Mouse (Mus musculus): ENCODE results near the gene Spag5. TPM values are rescaled to one million over a fixed set of nuclear protein-coding genes. Genes with fewer than 3 reads are reported as not detected.

Spag5 gene
- polyA plus RNA-seq (2012; ENCODE audit: low replicate concordance), result 13.8 and 44.5 TPM in 2 replicates

DNA sequence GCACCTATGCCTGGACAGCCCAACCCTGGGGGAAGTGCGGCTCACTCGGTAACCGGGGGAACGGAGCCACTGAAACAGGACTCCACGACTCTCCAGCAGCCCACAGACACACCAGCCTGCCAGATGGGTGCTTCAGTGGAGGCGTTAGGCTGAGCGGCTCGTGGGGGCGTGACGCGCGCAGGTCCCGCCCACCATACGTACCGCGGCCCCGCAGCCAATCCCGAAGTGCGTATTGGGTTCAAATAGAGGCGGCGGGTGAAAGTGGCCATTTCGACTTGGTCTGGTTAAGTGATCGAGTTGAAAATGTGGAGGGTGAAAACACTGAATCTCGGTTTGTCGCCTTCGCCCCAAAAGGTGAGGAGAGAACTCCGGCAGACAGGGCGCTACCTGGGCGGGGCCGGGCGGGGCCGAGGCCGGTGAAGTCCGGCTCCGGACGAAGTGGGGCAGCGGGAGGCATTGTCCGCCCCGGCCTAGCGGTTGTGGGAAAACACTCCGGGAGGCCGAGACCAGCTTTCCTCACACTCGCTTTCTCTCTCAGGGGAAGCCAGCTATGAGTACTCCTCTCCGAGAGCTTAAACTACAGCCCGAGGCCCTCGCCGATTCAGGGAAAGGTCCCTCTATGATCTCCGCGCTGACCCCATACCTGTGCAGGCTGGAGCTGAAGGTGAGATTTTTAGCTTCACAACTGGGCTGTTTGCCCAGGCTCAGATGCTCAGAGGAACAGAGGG lies at the start of gene Spag5:
Gene Spag5 (plus strand): TSS at position 173 of the 728 bp plus-strand sequence.

DNA sequence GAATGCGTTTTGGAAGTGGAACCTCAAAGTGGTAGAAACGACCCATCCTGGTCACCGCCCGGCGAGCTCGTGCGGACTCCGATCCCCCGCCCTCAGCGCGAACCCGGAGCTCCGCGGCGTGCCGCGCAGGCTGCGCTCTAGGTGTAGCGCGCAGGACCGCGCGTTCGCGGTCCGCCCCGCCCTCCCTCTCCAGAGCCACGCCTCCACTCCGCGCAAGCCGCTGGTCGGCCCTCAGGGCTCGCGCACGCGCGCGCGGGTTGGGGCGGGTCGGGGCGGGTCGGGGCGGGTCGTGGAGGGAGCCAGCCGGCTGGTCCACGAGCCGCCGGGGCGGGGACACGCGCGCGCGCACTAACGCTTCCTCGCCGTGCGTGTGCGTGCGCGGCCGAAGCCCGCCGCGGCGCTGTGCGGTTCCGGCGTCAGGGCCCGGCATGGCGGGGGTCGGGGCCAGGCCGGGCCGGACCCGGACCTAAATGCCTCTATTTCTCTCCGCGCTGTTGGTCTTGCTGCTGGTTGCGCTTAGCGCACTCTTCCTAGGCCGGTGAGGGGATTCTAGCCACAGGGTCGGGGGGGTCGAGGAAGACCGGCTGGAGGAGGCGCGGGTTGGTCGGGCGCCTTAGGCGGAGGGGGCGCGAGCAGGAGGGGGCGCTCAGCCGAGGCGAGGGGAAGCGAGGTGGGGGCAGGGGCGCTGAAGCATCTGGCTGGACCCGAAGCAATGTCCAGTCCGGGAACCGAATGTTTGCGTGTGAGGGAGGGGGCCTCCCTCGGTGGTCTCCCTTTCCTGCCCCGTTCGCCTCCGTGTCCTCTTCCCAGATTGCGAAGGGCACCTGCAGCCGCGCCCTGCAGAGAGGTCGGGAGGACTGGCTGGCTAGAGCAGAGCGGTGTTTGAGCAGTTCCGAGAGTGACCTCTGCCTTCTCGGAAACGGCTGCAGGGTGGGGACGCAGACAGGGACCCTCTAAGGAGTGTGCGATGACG lies 39.7 kb upstream of the Spag5 start, which contains the start of gene 2610507B11Rik:
Gene 2610507B11Rik (plus strand): TSS at position 373 of the 973 bp plus-strand sequence.

GRCm38 (mm10) chr11:78290654-78291053 lies 10.7 kb upstream of the Spag5 start, which contains the start of gene BC030499:
Gene BC030499, plus strand, starts transcription at chr11:78290841.

DNA sequence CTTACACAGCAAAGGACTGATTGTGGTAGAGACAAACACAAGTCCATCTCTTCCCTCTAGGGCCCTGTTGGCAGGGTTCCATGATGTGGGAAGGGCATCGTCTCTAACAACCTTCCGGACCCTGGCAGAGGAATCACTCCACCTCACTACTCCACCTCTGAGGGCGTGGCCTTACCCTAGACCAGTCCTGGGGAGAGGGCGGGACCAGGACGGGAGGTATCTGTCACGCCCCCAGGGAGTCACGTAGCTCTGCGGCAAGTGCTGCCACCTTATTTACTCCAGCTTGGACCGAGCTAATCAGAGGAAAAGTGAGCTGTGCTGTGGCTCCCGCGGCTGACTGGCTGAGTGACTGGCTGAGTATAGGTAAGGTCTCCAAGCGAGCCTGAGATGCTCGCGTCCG lies 21.5 kb downstream of the Spag5 start, which contains the start of gene Aldoc:
Gene Aldoc (plus strand): TSS at position 109 of the 400 bp plus-strand sequence.

DNA sequence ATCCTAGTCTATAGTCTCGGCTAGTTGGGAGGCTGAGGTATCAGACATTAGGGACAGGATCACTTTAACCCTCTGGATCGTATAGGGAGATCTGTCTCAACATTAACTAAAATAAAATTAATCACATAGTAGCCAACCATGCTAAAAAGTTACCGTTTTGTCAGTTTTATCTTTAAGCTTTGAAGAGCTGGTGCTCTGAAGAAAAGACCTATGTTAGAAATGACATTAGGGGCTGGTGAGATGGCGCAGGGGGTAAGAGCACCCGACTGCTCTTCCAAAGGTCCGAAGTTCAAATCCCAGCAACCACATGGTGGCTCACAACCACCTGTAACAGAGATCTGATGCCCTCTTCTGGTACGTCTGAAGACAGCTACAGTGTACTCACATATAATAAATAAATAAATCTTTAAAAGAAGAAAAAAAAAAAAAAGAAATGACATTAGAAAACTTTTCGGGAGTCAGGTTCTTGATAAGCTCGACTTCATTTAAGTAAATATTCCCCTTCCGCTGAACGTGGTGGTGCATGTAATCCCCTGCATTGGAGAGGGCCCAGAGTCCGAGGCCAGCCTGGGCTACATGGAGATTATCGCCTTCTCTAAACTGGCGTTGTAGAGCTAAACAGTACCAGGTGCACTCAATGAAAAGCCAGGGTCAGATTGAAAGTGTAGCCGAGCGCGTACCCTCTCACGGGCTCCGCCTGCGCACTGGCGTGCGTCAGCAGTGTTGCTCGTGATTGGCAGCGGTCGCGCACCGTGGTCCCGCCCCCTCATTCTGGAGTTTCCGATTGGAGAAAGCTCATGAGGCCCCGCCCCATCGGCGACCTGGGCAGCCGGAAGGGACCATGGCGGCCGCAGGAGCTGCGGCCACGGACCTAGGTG lies 26.5 kb downstream of the Spag5 start, which contains the start of gene Pigs:
Gene Pigs (plus strand): TSS at position 782 of the 878 bp plus-strand sequence.

GRCm38 (mm10) chr11:78343381-78344327 lies 42.3 kb downstream of the Spag5 start, which contains the start of gene Unc119:
Gene Unc119, plus strand, starts transcription at chr11:78343482.

Other genes starting within 250 kb of the Spag5 start
- 2.9 and 8.6 TPM in 2 replicates for gene Eral1, start 221.1 kb upstream of the Spag5 start, polyA plus RNA-seq (2012; ENCODE audit: low replicate concordance)
- gene Fam222b, start 206.9 kb upstream of the Spag5 start, polyA plus RNA-seq (2012; ENCODE audit: low replicate concordance), result 34.8 and 35.4 TPM in 2 replicates
- gene Traf4, start 135.9 kb upstream of the Spag5 start, polyA plus RNA-seq (2012; ENCODE audit: low replicate concordance), result 69.0 and 176 TPM in 2 replicates
- 13.6 and 18.0 TPM in 2 replicates for gene Nek8, start 124.9 kb upstream of the Spag5 start, polyA plus RNA-seq (2012; ENCODE audit: low replicate concordance)
- gene Tlcd1, start 124.8 kb upstream of the Spag5 start, polyA plus RNA-seq (2012; ENCODE audit: low replicate concordance), result 281 and 738 TPM in 2 replicates
- gene Rpl23a, start 117.9 kb upstream of the Spag5 start, polyA plus RNA-seq (2012; ENCODE audit: low replicate concordance), result 121 and 683 TPM in 2 replicates
- gene Rab34, start 113.1 kb upstream of the Spag5 start, polyA plus RNA-seq (2012; ENCODE audit: low replicate concordance), result 6.1 and 6.5 TPM in 2 replicates
- gene Proca1, start 108.1 kb upstream of the Spag5 start, polyA plus RNA-seq (2012; ENCODE audit: low replicate concordance), result not detected in 2 replicates
- gene Sdf2, start 55.8 kb upstream of the Spag5 start, polyA plus RNA-seq (2012; ENCODE audit: low replicate concordance), result 1.7 and 10.6 TPM in 2 replicates
- 93.9 and 94.0 TPM in 2 replicates for gene Supt6, start 55.5 kb upstream of the Spag5 start, polyA plus RNA-seq (2012; ENCODE audit: low replicate concordance)
- 12.0 and 69.9 TPM in 2 replicates for gene 2610507B11Rik, start 39.8 kb upstream of the Spag5 start, polyA plus RNA-seq (2012; ENCODE audit: low replicate concordance)
- not detected in 2 replicates for gene BC030499, start 10.7 kb upstream of the Spag5 start, polyA plus RNA-seq (2012; ENCODE audit: low replicate concordance)
- gene Aldoc, start 21.4 kb downstream of the Spag5 start, polyA plus RNA-seq (2012; ENCODE audit: low replicate concordance), result 0.27 and 1.1 TPM in 2 replicates
- 15.9 and 90.3 TPM in 2 replicates for gene Pigs, start 26.9 kb downstream of the Spag5 start, polyA plus RNA-seq (2012; ENCODE audit: low replicate concordance)
- gene Unc119, start 42.0 kb downstream of the Spag5 start, polyA plus RNA-seq (2012; ENCODE audit: low replicate concordance), result 13.1 and 20.8 TPM in 2 replicates
- gene Foxn1, start 85.0 kb downstream of the Spag5 start, polyA plus RNA-seq (2012; ENCODE audit: low replicate concordance), result not detected in 2 replicates
- gene Slc13a2, start 120.7 kb downstream of the Spag5 start, polyA plus RNA-seq (2012; ENCODE audit: low replicate concordance), result 0.07 TPM in 1 of 2 replicates, not detected in the other
- 0.43 and 3.0 TPM in 2 replicates for gene Slc46a1, start 164.2 kb downstream of the Spag5 start, polyA plus RNA-seq (2012; ENCODE audit: low replicate concordance)
- gene Sarm1, start 196.2 kb downstream of the Spag5 start, polyA plus RNA-seq (2012; ENCODE audit: low replicate concordance), result 0.05 and 0.11 TPM in 2 replicates
- gene Vtn, start 197.6 kb downstream of the Spag5 start, polyA plus RNA-seq (2012; ENCODE audit: low replicate concordance), result not detected in 2 replicates
- gene Sebox, start 201.9 kb downstream of the Spag5 start, polyA plus RNA-seq (2012; ENCODE audit: low replicate concordance), result not detected in 2 replicates
- gene Tmem199, start 210.6 kb downstream of the Spag5 start, polyA plus RNA-seq (2012; ENCODE audit: low replicate concordance), result 24.3 and 26.0 TPM in 2 replicates
- gene Poldip2, start 210.7 kb downstream of the Spag5 start, polyA plus RNA-seq (2012; ENCODE audit: low replicate concordance), result 34.6 and 38.5 TPM in 2 replicates
- gene Tnfaip1, start 234.8 kb downstream of the Spag5 start, polyA plus RNA-seq (2012; ENCODE audit: low replicate concordance), result 4.0 and 5.9 TPM in 2 replicates
- 8.6 and 41.0 TPM in 2 replicates for gene Ift20, start 234.8 kb downstream of the Spag5 start, polyA plus RNA-seq (2012; ENCODE audit: low replicate concordance)
- gene Tmem97, start 249.2 kb downstream of the Spag5 start, polyA plus RNA-seq (2012; ENCODE audit: low replicate concordance), result 17.5 and 30.4 TPM in 2 replicates